ENCODE assay signal across 18 mouse cellular contexts in genomic region chr13:115727986-115728385, GRCm38 (mm10).
"Had no signal": no experiment of that assay in that cellular context is flagged by ENCODE, and none has a peak within 500 bp of the region (broad histone marks: within the 10 kb centered on the region; RNA-seq: fewer than 3 reads in every experiment).

No protein-coding gene starts in this region.

- H3K4me2 ChIP-seq: limb, embryonic 13.5 days; liver, embryonic 12.5 days; liver, embryonic 15.5 days; lung, embryonic 15.5 days; midbrain, embryonic 12.5 days had no signal

- H3K9ac ChIP-seq: limb, embryonic 13.5 days; liver, embryonic 12.5 days; liver, embryonic 15.5 days; lung, embryonic 15.5 days; midbrain, embryonic 12.5 days had no signal

- H3K4me1 ChIP-seq: limb, embryonic 10.5 days; limb, embryonic 13.5 days; liver, embryonic 12.5 days; liver, embryonic 15.5 days; lung, embryonic 15.5 days; megakaryocyte, embryonic 14.5 days; midbrain, embryonic 12.5 days had no signal

- H3K4me3 ChIP-seq: layer of hippocampus, adult 2 months; limb, embryonic 10.5 days; limb, embryonic 13.5 days; liver, embryonic 12.5 days; liver, embryonic 15.5 days; lung, embryonic 15.5 days; megakaryocyte, embryonic 14.5 days; midbrain, embryonic 12.5 days had no signal

- DNase-seq: kidney, postnatal 25 days; layer of hippocampus, adult 9-11 months; liver; lung, adult 18-20 months; lung, postnatal 10 days; lung, postnatal 36 days; thymus, adult 18-20 months; thymus, postnatal 14 days; thymus, postnatal 4 days had no signal

- H3K9me3 ChIP-seq: limb, embryonic 10.5 days; limb, embryonic 13.5 days; liver, embryonic 12.5 days; liver, embryonic 15.5 days; lung, embryonic 15.5 days; megakaryocyte, embryonic 14.5 days; midbrain, embryonic 12.5 days had no signal

- H3K27me3 ChIP-seq: limb, embryonic 13.5 days; liver, embryonic 12.5 days; liver, embryonic 15.5 days; lung, embryonic 15.5 days; megakaryocyte, embryonic 14.5 days; midbrain, embryonic 12.5 days had no signal

- ATAC-seq: liver, embryonic 12.5 days had no signal

- H3K36me3 ChIP-seq: limb, embryonic 10.5 days; limb, embryonic 13.5 days; liver, embryonic 12.5 days; liver, embryonic 15.5 days; lung, embryonic 15.5 days; midbrain, embryonic 12.5 days had no signal

- H3K27ac ChIP-seq: kidney, postnatal 0 days; layer of hippocampus, adult 2 months; limb, embryonic 10.5 days; limb, embryonic 13.5 days; liver, embryonic 12.5 days; liver, embryonic 15.5 days; lung, embryonic 15.5 days; midbrain, embryonic 12.5 days had no signal
